Mouse (Mus musculus) forebrain, embryonic 14.5 days (tissue): ENCODE data around the gene Pusl1. TPM values are rescaled to one million over a fixed set of nuclear protein-coding genes. Genes with fewer than 3 reads are reported as not detected.

ENCODE experiments used
- ATAC-seq: fragments of 200-750 bp; cut with Nextera tagmentation; 2 replicates; pipeline ENCODE4 v1.8.0; 2017; ENCODE audit warnings: mild to moderate bottlenecking, moderate library complexity
- DNase-seq: peaks from one replicate; pipeline ENCODE4 v3.0.0-alpha.2; 2015; ENCODE audit warnings: low spot score
- H3K27ac ChIP-seq: fragments of 300-500 bp; sonication (generic); 2 replicates; pipeline ENCODE4 v1.5.1; 2014; ENCODE audit warnings: low read depth, mild to moderate bottlenecking, control low read depth, low read length, moderate library complexity
- H3K27me3 ChIP-seq: fragments of 300-500 bp; sonication (generic); replicated peaks from 2 replicates; pipeline ENCODE4 v1.6.1; 2014; ENCODE audit warnings: low read length, control low read depth, mixed read lengths; ENCODE audit not compliant: control insufficient read depth, insufficient read depth
- H3K36me3 ChIP-seq: fragments of 300-500 bp; sonication (generic); 2 replicates; pipeline ENCODE4 v1.6.1; 2014; ENCODE audit warnings: low read length, control low read depth; ENCODE audit not compliant: control insufficient read depth, insufficient read depth
- H3K4me1 ChIP-seq: fragments of 300-500 bp; sonication (generic); 2 replicates; pipeline ENCODE4 v1.6.1; 2014; ENCODE audit warnings: antibody characterized with exemption, low read length, control low read depth; ENCODE audit not compliant: control insufficient read depth, insufficient read depth
- H3K4me2 ChIP-seq: fragments of 300-500 bp; sonication (generic); 2 replicates; pipeline ENCODE4 v1.6.1; 2014; ENCODE audit warnings: mild to moderate bottlenecking, control low read depth, low read length
- H3K4me3 ChIP-seq: fragments of 300-500 bp; sonication (generic); 2 replicates; pipeline ENCODE4 v1.5.1; 2014; ENCODE audit warnings: low read depth, low read length, control low read depth
- H3K9ac ChIP-seq: fragments of 300-500 bp; sonication (generic); 2 replicates; pipeline ENCODE4 v1.6.1; 2014; ENCODE audit warnings: mild to moderate bottlenecking, low read length, control low read depth, moderate library complexity
- H3K9me3 ChIP-seq: fragments of 300-500 bp; sonication (generic); replicated peaks from 2 replicates; pipeline ENCODE4 v1.6.1; 2016; ENCODE audit warnings: low read length, control low read depth, mixed read lengths; ENCODE audit not compliant: control insufficient read depth
- WGBS: fragments of 180-500 bp; shearing (Covaris S2); extraction: QIAGEN DNeasy Blood & Tissue Kit; methylation state at CpG from one replicate; pipeline ENCODE4 v1.1.7; 2014; 5-methylcytosine and 5-hydroxymethylcytosine counted together
- polyA plus RNA-seq: library from polyadenylated mRNA; unstranded; fragments of >200 nt; fragmentation: Nextera tagmentation; extraction: Ambion mirVana; gene quantifications from 2 replicates; pipeline ENCODE4 v1.2.1, GENCODE M21; 2014

Pusl1 gene
- polyA plus RNA-seq, 1 experiment from 2014 or later: 46.5 TPM

GRCm38 (mm10) chr4:155851368-155851767 lies 40.2 kb downstream of the Pusl1 start:
- no peak for DNase-seq
- 94% methylated on average over 3 of the region's 3 CpGs for WGBS
- H3K27ac ChIP-seq: no peak overlapping the region
- H3K9me3 ChIP-seq: no peaks in the 10 kb centered on the region
- ATAC-seq: no peak
- peaks cover 24% of the 10 kb centered on the region for H3K4me1 ChIP-seq
- no peak overlapping the region for H3K9ac ChIP-seq
- H3K4me2 ChIP-seq: no peak overlapping the region
- peaks cover 33% of the 10 kb centered on the region for H3K36me3 ChIP-seq
- no peaks in the 10 kb centered on the region for H3K27me3 ChIP-seq
- H3K4me3 ChIP-seq: no peak overlapping the region

- H3K4me3 ChIP-seq: no peak overlapping the region
- DNase-seq (no peak), ATAC-seq (no peak)
- 97% methylated on average over 3 of the region's 3 CpGs for WGBS
- no peaks in the 10 kb centered on the region for H3K9me3 ChIP-seq
- H3K27me3 ChIP-seq: no peaks in the 10 kb centered on the region
- H3K4me2 ChIP-seq: no peak overlapping the region
- peaks cover 19% of the 10 kb centered on the region for H3K36me3 ChIP-seq
- no peak overlapping the region for H3K9ac ChIP-seq
- peaks cover 24% of the 10 kb centered on the region for H3K4me1 ChIP-seq
- no peak overlapping the region for H3K27ac ChIP-seq
Observed at GRCm38 (mm10) chr4:155849792-155850451, 41.7 kb downstream of the Pusl1 start.

- no peak overlapping the region for H3K27ac ChIP-seq
- H3K36me3 ChIP-seq: peaks cover 14% of the 10 kb centered on the region
- H3K4me1 ChIP-seq: peaks cover 24% of the 10 kb centered on the region
- ATAC-seq: no peak
- H3K4me2 ChIP-seq: peak overlapping the region; percentile 94; the same call in 1 of the 2 replicates
- no peaks in the 10 kb centered on the region for H3K27me3 ChIP-seq
- H3K9me3 ChIP-seq: no peaks in the 10 kb centered on the region
- no peak for DNase-seq
- WGBS: 92% methylated on average over 2 of the region's 2 CpGs
- 0 out of 2 replicates have a peak overlapping the region, but pooled peaks have one; percentile 89 for H3K9ac ChIP-seq
- no peak overlapping the region for H3K4me3 ChIP-seq
Observed at GRCm38 (mm10) chr4:155849391-155849790, 42.2 kb downstream of the Pusl1 start.

DNA sequence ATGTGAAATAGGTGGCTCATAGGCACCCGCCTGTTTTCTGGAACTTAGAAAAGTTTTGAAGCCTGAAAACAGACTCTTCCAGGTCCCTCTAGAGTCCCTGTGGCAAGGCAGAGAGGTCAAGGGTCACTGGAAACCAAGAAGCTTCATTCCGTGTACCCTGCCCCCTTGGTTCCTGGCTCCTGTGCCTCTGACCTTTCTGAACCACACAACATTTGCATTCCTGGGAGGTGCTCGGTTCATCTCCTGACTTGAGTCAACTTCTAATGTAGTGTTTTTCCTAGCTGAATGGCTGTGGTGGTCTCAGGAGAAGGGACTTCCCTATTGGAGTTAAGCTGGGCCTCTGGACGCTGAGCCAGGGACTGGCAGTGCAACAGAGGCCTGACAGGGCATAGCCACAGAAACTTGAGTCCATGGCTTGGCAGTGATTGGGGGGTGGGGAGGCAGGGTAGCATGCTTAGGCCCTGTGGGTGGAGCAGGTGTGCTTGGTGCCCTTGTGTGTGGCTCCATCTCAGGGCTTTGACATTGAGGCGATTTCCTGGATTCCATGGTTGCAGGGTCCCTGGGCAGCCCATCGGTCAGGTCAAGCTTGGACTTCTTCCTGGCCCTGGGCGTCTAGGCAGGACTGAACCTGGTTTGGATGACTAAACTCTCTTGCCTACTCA lies 43.0 kb downstream of the Pusl1 start:
- H3K27me3 ChIP-seq: no peaks in the 10 kb centered on the region
- H3K36me3 ChIP-seq: peaks cover 5% of the 10 kb centered on the region; the same call in 1 of the 2 replicates
- H3K4me1 ChIP-seq: peaks cover 24% of the 10 kb centered on the region
- WGBS: 58% methylated on average over 7 of the region's 7 CpGs
- H3K27ac ChIP-seq: no peak overlapping the region
- no peak for DNase-seq
- H3K4me2 ChIP-seq: peak overlapping the region; percentile 94
- peak overlapping the region; percentile 89 for H3K9ac ChIP-seq
- ATAC-seq: no peak
- peak overlapping the region; percentile 83 for H3K4me3 ChIP-seq
- H3K9me3 ChIP-seq: no peaks in the 10 kb centered on the region

DNA sequence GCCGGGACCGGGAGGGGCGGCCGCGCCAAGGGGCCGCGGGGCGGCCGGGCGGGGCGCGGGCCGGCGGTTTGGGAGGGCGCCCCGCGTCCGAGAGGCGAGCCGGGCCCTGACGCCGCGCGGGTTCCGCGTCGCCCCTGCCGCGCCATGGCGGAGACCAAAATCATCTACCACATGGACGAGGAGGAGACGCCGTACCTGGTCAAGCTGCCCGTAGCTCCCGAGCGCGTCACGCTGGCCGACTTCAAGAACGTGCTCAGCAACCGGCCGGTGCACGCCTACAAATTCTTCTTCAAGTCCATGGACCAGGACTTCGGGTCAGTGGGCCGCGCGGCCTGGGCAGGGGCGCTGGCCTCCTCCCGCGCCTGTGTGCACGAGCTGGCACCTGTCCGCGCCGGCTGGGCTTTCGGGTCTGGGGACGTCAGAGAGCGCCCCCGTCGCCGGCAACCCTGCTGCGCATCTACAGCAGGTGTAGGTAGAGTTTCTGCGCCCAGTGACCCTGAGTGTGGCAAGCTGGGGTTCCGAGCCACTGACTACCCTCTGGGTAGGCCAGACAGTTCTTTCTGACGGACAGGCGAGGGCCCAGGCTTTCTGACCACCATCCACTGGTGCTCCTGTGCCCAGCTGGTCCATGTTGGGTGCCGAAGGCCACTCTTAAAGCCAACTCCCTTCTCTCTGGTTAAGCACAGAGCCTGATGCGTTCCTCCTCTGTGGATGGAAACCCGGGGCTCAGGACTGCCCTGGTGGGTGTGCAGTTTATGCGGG lies 43.8 kb downstream of the Pusl1 start:
- WGBS: 1% methylated on average over 68 of the region's 69 CpGs
- DNase-seq (peak; percentile 23), ATAC-seq (no peak; the same call in none of the 2 replicates)
- Histone ChIP-seq H3K27me3 (no peaks in the 10 kb centered on the region), H3K9me3 (no peaks in the 10 kb centered on the region), H3K36me3 (no peaks in the 10 kb centered on the region), H3K27ac (peak overlapping the region; percentile 65), H3K4me2 (peak overlapping the region; percentile 94), H3K9ac (peak overlapping the region; percentile 89), H3K4me3 (peak overlapping the region; percentile 83), H3K4me1 (peaks cover 24% of the 10 kb centered on the region)

DNA sequence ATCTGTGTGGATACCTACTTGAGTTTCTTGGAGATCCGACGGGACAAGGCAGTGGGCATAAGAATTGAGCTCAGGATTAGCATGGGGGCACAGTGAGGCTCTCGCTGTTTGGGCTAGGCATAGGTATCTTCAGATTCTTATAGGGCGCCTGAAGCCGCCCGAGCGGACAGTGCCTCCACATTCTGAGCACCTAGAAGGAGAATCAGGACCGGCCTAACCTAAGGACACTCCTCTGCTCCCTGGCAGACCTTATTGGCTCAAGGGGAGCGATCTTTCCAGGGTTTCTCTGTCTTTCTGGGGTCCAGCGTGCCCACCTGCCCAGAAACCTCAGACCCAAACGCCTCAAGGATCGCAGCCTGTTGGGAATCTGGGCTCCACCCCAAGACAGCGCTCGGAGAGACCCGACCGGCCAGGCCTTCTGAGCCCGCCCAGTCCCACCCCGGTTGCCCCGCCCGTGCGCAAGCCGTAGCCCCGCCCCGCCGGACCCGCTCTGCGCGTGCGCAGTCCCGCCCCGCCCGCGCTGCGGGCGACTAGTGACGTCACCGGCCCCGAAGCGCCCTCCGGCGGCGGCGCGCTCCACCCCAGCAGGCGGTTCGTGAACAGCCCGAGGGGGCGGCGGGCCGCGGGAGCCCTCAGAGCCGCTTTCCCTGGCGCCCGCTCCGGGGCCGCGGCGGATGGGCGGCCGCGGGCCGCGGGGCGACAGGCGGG lies 44.6 kb downstream of the Pusl1 start, which contains the start of gene Dvl1:
Dvl1 (plus strand) TSS at position 532 of the 708 bp plus-strand sequence.
- no peaks in the 10 kb centered on the region for H3K36me3 ChIP-seq
- peak within 1 kb of the TSS; percentile 83 for H3K4me3 ChIP-seq
- H3K27ac ChIP-seq: peak within 1 kb of the TSS; percentile 65
- H3K4me2 ChIP-seq: peak within 1 kb of the TSS; percentile 94
- H3K9me3 ChIP-seq: no peaks in the 10 kb centered on the region
- DNase-seq: peak; percentile 92
- WGBS: 4% methylated on average over 35 of the region's 65 CpGs
- peak; percentile 92 for ATAC-seq
- H3K27me3 ChIP-seq: no peaks in the 10 kb centered on the region
- H3K9ac ChIP-seq: peak within 1 kb of the TSS; percentile 89
- peaks cover 24% of the 10 kb centered on the region for H3K4me1 ChIP-seq

GRCm38 (mm10) chr4:155843231-155843630 lies 48.4 kb downstream of the Pusl1 start:
- no peak overlapping the region for H3K4me2 ChIP-seq
- DNase-seq (no peak), ATAC-seq (no peak)
- H3K27ac ChIP-seq: no peak overlapping the region
- WGBS: 81% methylated on average over 5 of the region's 5 CpGs
- H3K4me3 ChIP-seq: no peak overlapping the region
- no peaks in the 10 kb centered on the region for H3K36me3 ChIP-seq
- H3K9ac ChIP-seq: no peak overlapping the region
- H3K27me3 ChIP-seq: 0 out of 2 replicates have a peak, but pooled peaks cover 3% of the 10 kb centered on the region
- H3K9me3 ChIP-seq: no peaks in the 10 kb centered on the region
- H3K4me1 ChIP-seq: peaks cover 22% of the 10 kb centered on the region

GRCm38 (mm10) chr4:155841651-155842270 lies 49.8 kb downstream of the Pusl1 start:
- H3K9me3 ChIP-seq: no peaks in the 10 kb centered on the region
- peaks cover 17% of the 10 kb centered on the region for H3K4me1 ChIP-seq
- H3K27ac ChIP-seq: no peak overlapping the region
- no peak for DNase-seq
- H3K36me3 ChIP-seq: no peaks in the 10 kb centered on the region
- H3K27me3 ChIP-seq: 0 out of 2 replicates have a peak, but pooled peaks cover 3% of the 10 kb centered on the region
- H3K4me2 ChIP-seq: peak overlapping the region; percentile 53
- WGBS: 35% methylated on average over 38 of the region's 38 CpGs
- ATAC-seq: no peak
- no peak overlapping the region for H3K4me3 ChIP-seq
- no peak overlapping the region for H3K9ac ChIP-seq
